8 mouse cellular contexts compared by ENCODE assay signal in genomic region chr16:4586531-4587123, GRCm38 (mm10). TPM values are rescaled to one million over a fixed set of nuclear protein-coding genes. Genes with fewer than 3 reads are reported as not detected.
DNase-seq lines count a peak whose midpoint lies in the region; ATAC-seq and TF ChIP-seq lines count a peak whose summit lies in the region.

No protein-coding gene starts in this region.

- no peaks in the 10 kb centered on the region for H3K36me3 ChIP-seq in hindbrain, postnatal 0 days (ENCODE audit: insufficient read depth, low read length)

- H3K9ac ChIP-seq in hindbrain, postnatal 0 days (replicated peaks; ENCODE audit: low read length): peak overlapping the region; percentile 53

- under 1% methylated on average over 43 of the region's 43 CpGs for WGBS in hindbrain, postnatal 0 days

- H3K4me2 ChIP-seq in hindbrain, postnatal 0 days (ENCODE audit: low read depth, low read length): peak overlapping the region; percentile 78

- peak; percentile 100 for DNase-seq in ZHBTc4 (ENCODE audit: low read depth, low spot score)
- DNase-seq in gastrocnemius, adult 2 months: peak; percentile 99
- peak; percentile 95 for DNase-seq in hindbrain, postnatal 0 days (ENCODE audit: low spot score)
- peak; percentile 84 to 87 for DNase-seq in left cerebral cortex, adult 2 months (ENCODE audit: extremely low spot score in 1 of 2, low spot score in 2 of 2)
- DNase-seq in right cerebral cortex, adult 2 months (ENCODE audit: low spot score in 2 of 2): peak; percentile 74 to 86
- DNase-seq in urinary bladder, postnatal 14 days (ENCODE audit: low spot score): peak; percentile 98

- peak; percentile 94 for ATAC-seq in common myeloid progenitor, adult 5-6 weeks (replicated peaks; ENCODE audit: low read depth, poor library complexity, severe bottlenecking)
- peak; percentile 98 for ATAC-seq in hindbrain, postnatal 0 days
- peak; percentile 97 for ATAC-seq in megakaryocyte, adult 5-6 weeks (ENCODE audit: poor library complexity, severe bottlenecking)

- H3K4me1 ChIP-seq in hindbrain, postnatal 0 days (ENCODE audit: insufficient read depth, low read length): peaks cover 3% of the 10 kb centered on the region; the same call in 1 of the 2 replicates

- H3K27me3 ChIP-seq in hindbrain, postnatal 0 days (ENCODE audit: insufficient read depth, low read length): no peaks in the 10 kb centered on the region

- intact Hi-C loops in gastrocnemius, adult 2 months (cut with DNase I): no loop called here
- intact Hi-C loops in left cerebral cortex, adult 2 months (cut with DNase I): no loop called here

- H3K9me3 ChIP-seq in hindbrain, postnatal 0 days (ENCODE audit: low read length): no peaks in the 10 kb centered on the region

- H3K4me3 ChIP-seq in gastrocnemius, adult 2 months: peak overlapping the region; percentile 70
- peak overlapping the region; percentile 54 for H3K4me3 ChIP-seq in hindbrain, postnatal 0 days (ENCODE audit: low read length)
- H3K4me3 ChIP-seq in left cerebral cortex, adult 2 months: peak overlapping the region; percentile 46

- H3K27ac ChIP-seq in gastrocnemius, adult 2 months: peak overlapping the region; percentile 89
- peak overlapping the region; percentile 65 for H3K27ac ChIP-seq in hindbrain, postnatal 0 days
- H3K27ac ChIP-seq in left cerebral cortex, adult 2 months: peak overlapping the region; percentile 64

- peak; percentile 25; the same call in 1 of the 2 replicates for TF ChIP-seq CTCF in gastrocnemius, adult 2 months (IDR thresholded peaks at IDR 0.05)
- 0 out of 2 replicates have a peak, but pooled peaks have one; percentile 33 for TF ChIP-seq CTCF in hindbrain, postnatal 0 days (IDR thresholded peaks at IDR 0.05; ENCODE audit: low read depth)
- TF ChIP-seq CTCF in left cerebral cortex, adult 2 months (IDR thresholded peaks at IDR 0.05): no peak; the same call in 1 of the 2 replicates

RNA-seq across cellular contexts. Expression of gene Glis2, which starts 7.9 kb away (rescaled TPM):
- 2.9 and 5.8 TPM in 2 replicates for total RNA-seq in common myeloid progenitor, adult 5-6 weeks (2017)
- 1 to 10 TPM; 5.2 to 6.9 TPM for total RNA-seq in gastrocnemius, adult 2 months (2021)
- total RNA-seq in hindbrain, postnatal 0 days (2014; rRNA removed): 25.8 and 28.2 TPM in 2 replicates
- polyA plus RNA-seq in hindbrain, postnatal 0 days (2015; fragmentation: Nextera tagmentation; extraction: Ambion mirVana): 12.0 and 12.5 TPM in 2 replicates
- 10 to 100 TPM; 12.9 to 16.2 TPM for total RNA-seq in left cerebral cortex, adult 2 months (2021)
- total RNA-seq in megakaryocyte, adult 5-6 weeks (2015): 0.80 TPM in 2 replicates
- total RNA-seq in megakaryocyte, adult 5-6 weeks (2017): 0.28 and 0.51 TPM in 2 replicates

RNA-seq across cellular contexts. Expression of gene Tfap4, which starts 27.0 kb away (rescaled TPM):
- 53.1 and 60.7 TPM in 2 replicates for total RNA-seq in common myeloid progenitor, adult 5-6 weeks (2017)
- 1 to 10 TPM; 3.0 to 5.1 TPM for total RNA-seq in gastrocnemius, adult 2 months (2021)
- total RNA-seq in hindbrain, postnatal 0 days (2014; rRNA removed): 7.8 and 9.3 TPM in 2 replicates
- 7.0 and 7.6 TPM in 2 replicates for polyA plus RNA-seq in hindbrain, postnatal 0 days (2015; fragmentation: Nextera tagmentation; extraction: Ambion mirVana)
- 1 to 10 TPM; 2.9 to 4.3 TPM for total RNA-seq in left cerebral cortex, adult 2 months (2021)
- total RNA-seq in megakaryocyte, adult 5-6 weeks (2015): 10.1 and 11.1 TPM in 2 replicates
- total RNA-seq in megakaryocyte, adult 5-6 weeks (2017): 12.6 and 12.8 TPM in 2 replicates

RNA-seq across cellular contexts. Expression of gene Pam16, which starts 38.2 kb away (rescaled TPM):
- total RNA-seq in common myeloid progenitor, adult 5-6 weeks (2017): 8.3 and 11.1 TPM in 2 replicates
- total RNA-seq in gastrocnemius, adult 2 months (2021): 100 to 1,000 TPM in 1 of 2 experiments, 10 to 100 TPM in 1; 97.4 to 112 TPM
- 25.4 and 88.3 TPM in 2 replicates for total RNA-seq in hindbrain, postnatal 0 days (2014; rRNA removed)
- polyA plus RNA-seq in hindbrain, postnatal 0 days (2015; fragmentation: Nextera tagmentation; extraction: Ambion mirVana): 135 and 140 TPM in 2 replicates
- total RNA-seq in left cerebral cortex, adult 2 months (2021): 10 to 100 TPM; 78.1 to 94.1 TPM
- total RNA-seq in megakaryocyte, adult 5-6 weeks (2015): 30.8 and 42.8 TPM in 2 replicates
- 18.1 and 24.3 TPM in 2 replicates for total RNA-seq in megakaryocyte, adult 5-6 weeks (2017)

RNA-seq across cellular contexts. Expression of gene Srl, which starts 45.0 kb away (rescaled TPM):
- 14.1 and 23.1 TPM in 2 replicates for total RNA-seq in common myeloid progenitor, adult 5-6 weeks (2017)
- total RNA-seq in gastrocnemius, adult 2 months (2021): 1,000 to 10,000 TPM; 1,026 to 1,225 TPM
- 28.3 and 50.6 TPM in 2 replicates for total RNA-seq in hindbrain, postnatal 0 days (2014; rRNA removed)
- 8.7 and 10.6 TPM in 2 replicates for polyA plus RNA-seq in hindbrain, postnatal 0 days (2015; fragmentation: Nextera tagmentation; extraction: Ambion mirVana)
- 1 to 10 TPM; 5.1 to 5.9 TPM for total RNA-seq in left cerebral cortex, adult 2 months (2021)
- 2.9 and 3.1 TPM in 2 replicates for total RNA-seq in megakaryocyte, adult 5-6 weeks (2015)
- total RNA-seq in megakaryocyte, adult 5-6 weeks (2017): 1.8 and 10.9 TPM in 2 replicates

RNA-seq across cellular contexts. Expression of gene Vasn, which starts 53.1 kb away (rescaled TPM):
- total RNA-seq in common myeloid progenitor, adult 5-6 weeks (2017): 0.10 and 0.46 TPM in 2 replicates
- total RNA-seq in gastrocnemius, adult 2 months (2021): 1 to 10 TPM; 4.8 to 6.0 TPM
- total RNA-seq in hindbrain, postnatal 0 days (2014; rRNA removed): 18.4 and 18.8 TPM in 2 replicates
- polyA plus RNA-seq in hindbrain, postnatal 0 days (2015; fragmentation: Nextera tagmentation; extraction: Ambion mirVana): 6.1 and 7.3 TPM in 2 replicates
- 10 to 100 TPM; 11.5 to 13.1 TPM for total RNA-seq in left cerebral cortex, adult 2 months (2021)
- total RNA-seq in megakaryocyte, adult 5-6 weeks (2015): not detected in 2 replicates
- total RNA-seq in megakaryocyte, adult 5-6 weeks (2017): 0.12 TPM in 1 of 2 replicates, not detected in the other

Comparison
In these comparisons a context has a peak if more than half of its experiments do, and no peak if none do; other contexts are left out.
1. Peak in every context shown above with its lines: DNase-seq, ATAC-seq, H3K4me3 ChIP-seq and H3K27ac ChIP-seq.